Mouse (Mus musculus): ENCODE measurements around the gene Clcn2.

DNA sequence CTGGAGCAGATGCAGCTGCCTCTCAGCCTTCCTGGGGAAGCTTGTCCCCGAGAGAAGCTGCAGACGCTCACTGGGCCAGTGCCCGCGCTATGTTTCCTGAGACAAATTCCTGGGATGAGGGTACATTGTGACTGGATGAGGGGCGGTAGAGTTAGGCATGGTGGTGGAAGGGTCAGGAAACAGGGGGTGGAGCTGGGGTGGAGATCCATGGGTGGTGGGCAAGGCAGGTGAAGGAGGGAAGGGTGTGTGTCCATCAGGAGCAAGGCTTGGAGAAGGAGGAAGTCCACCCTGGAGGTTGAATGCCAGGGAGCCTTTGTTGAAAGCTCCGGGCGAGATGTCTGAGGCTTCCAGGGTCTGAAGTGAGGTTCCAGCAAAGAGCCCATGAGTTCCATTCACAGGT is 7.8 kb upstream of the Clcn2 start:
- TF ChIP-seq GATA1 (IDR thresholded peaks at IDR 0.05; ENCODE audit: borderline replicate concordance, low read length): no peak
- no peak for TF ChIP-seq FLI1 (IDR thresholded peaks at IDR 0.05; ENCODE audit: low read length)
